Mouse (Mus musculus) C2C12 (cell line): ENCODE results near the gene Zg16. TPM values are rescaled to one million over a fixed set of nuclear protein-coding genes. Genes with fewer than 3 reads are reported as not detected.

Source experiments
- H3K27me3 ChIP-seq: one replicate; pipeline ENCODE4 v1.6.1; 2011; ENCODE audit not compliant: control insufficient read depth, insufficient read depth, insufficient read length
- H3K36me3 ChIP-seq: one replicate; pipeline ENCODE4 v1.6.1; 2011; ENCODE audit not compliant: control insufficient read depth, insufficient read depth
- H3K4me3 ChIP-seq: one replicate; pipeline ENCODE4 v1.5.1; 2011; ENCODE audit warnings: mild to moderate bottlenecking, control low read depth; ENCODE audit not compliant: poor library complexity, insufficient read depth, severe bottlenecking
- H3K79me2 ChIP-seq: one replicate; pipeline ENCODE4 v1.6.1; 2011; ENCODE audit not compliant: control insufficient read depth, insufficient read depth
- H3K79me3 ChIP-seq: one replicate; pipeline ENCODE4 v1.6.1; 2011; ENCODE audit warnings: low read depth, control low read depth
- H3ac ChIP-seq: one replicate; pipeline ENCODE3; 2011; ENCODE audit warnings: low read depth; ENCODE audit not compliant: control insufficient read depth, insufficient read length
- CEBPB ChIP-seq: IDR thresholded peaks from one replicate; pipeline ENCODE4 v1.6.1; 2011; ENCODE audit warnings: low read depth, mild to moderate bottlenecking, control low read depth, moderate library complexity
- CTCF ChIP-seq: IDR thresholded peaks from one replicate; pipeline ENCODE4 v1.5.1; 2011; ENCODE audit not compliant: control insufficient read depth, insufficient read depth, insufficient read length
- FOSL1 ChIP-seq: IDR thresholded peaks from one replicate; pipeline ENCODE4 v1.8.0; 2011; ENCODE audit warnings: mild to moderate bottlenecking, low read length; ENCODE audit not compliant: poor library complexity, insufficient read depth, severe bottlenecking
- MAX ChIP-seq: IDR thresholded peaks from one replicate; pipeline ENCODE4 v1.6.1; 2011; ENCODE audit warnings: mild to moderate bottlenecking, control low read depth
- MYOD1 ChIP-seq: IDR thresholded peaks from one replicate; pipeline ENCODE4 v1.6.1; 2011; ENCODE audit warnings: low read depth; ENCODE audit not compliant: control insufficient read depth, insufficient read length
- MYOG ChIP-seq: IDR thresholded peaks from one replicate; pipeline ENCODE4 v1.6.1; 2011; ENCODE audit not compliant: control insufficient read depth, insufficient read length; ENCODE audit errors: extremely low read depth
- USF1 ChIP-seq: IDR thresholded peaks from one replicate; pipeline ENCODE4 v1.6.1; 2011; ENCODE audit warnings: low read depth, mild to moderate bottlenecking, control low read depth, moderate library complexity
- polyA plus RNA-seq: library from polyadenylated mRNA; unstranded; fragments of >200 nt; fragmentation: generic; extraction: Trizol; gene quantifications from one replicate; pipeline ENCODE4 v1.2.1, GENCODE M21; 2012; ENCODE audit warnings: missing spikeins

Zg16 gene
- polyA plus RNA-seq, 1 experiment: not detected

DNA sequence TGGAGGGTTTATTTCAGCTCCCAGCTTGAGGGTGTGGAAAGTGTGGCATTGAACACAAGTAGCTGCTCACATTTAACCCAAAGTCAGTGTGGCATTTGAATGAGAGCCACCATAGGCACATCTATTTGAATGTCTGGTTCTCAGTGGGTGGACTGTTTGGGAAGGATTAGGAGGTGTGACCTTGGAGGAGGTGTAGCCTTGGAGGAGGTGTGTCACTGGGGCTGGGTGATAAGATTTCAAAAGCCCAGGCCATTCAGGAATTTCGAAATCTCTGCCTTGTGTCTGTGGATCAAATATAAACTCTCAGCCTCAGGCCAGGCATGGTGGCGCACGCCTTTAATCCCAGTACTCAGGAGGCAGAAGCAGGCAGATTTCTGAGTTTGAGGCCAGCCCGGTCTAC lies 11.8 kb upstream of the Zg16 start:
- Histone ChIP-seq H3K4me3 (no peak overlapping the region), H3K36me3 (no peaks in the 10 kb centered on the region), H3ac (no peak overlapping the region), H3K79me3 (no peaks in the 10 kb centered on the region), H3K27me3 (no peaks in the 10 kb centered on the region), H3K79me2 (no peaks in the 10 kb centered on the region)
- TF ChIP-seq MAX (no peak), USF1 (no peak), CEBPB (no peak), CTCF (no peak), FOSL1 (no peak)

- Histone ChIP-seq H3ac (no peak overlapping the region), H3K79me3 (no peaks in the 10 kb centered on the region), H3K79me2 (peaks cover 2% of the 10 kb centered on the region), H3K27me3 (no peaks in the 10 kb centered on the region), H3K36me3 (peaks cover 2% of the 10 kb centered on the region), H3K4me3 (no peak overlapping the region)
- TF ChIP-seq MYOG: no peak
- TF ChIP-seq MYOD1: no peak
- no peak for TF ChIP-seq MAX
- TF ChIP-seq CTCF: no peak
- no peak for TF ChIP-seq CEBPB
- no peak for TF ChIP-seq FOSL1
- no peak for TF ChIP-seq USF1
Measured at GRCm38 (mm10) chr7:127098521-127098920, 11.4 kb upstream of the Zg16 start.

DNA sequence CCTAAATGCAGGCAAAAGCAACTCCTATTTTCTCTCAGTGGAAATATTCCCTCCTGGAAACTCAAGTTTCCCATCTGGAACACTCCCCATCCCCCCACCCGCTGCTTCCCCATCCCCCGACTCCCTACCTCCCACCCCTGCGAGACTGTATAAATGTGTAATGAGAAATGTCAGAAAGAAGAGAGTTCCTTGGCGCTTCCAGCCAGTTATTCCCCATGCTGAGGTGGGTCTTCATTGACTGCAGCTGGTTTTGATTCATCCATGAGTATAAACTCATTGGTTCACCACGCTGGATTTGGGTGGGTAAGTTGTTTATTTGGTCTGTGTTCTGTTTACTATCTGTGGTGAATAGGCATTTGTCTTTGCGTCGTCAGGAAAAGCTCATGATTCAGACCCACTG lies 9.3 kb upstream of the Zg16 start:
- Histone ChIP-seq H3K27me3 (no peaks in the 10 kb centered on the region), H3K4me3 (no peak overlapping the region), H3ac (no peak overlapping the region), H3K79me2 (peaks cover 23% of the 10 kb centered on the region), H3K36me3 (peaks cover 14% of the 10 kb centered on the region), H3K79me3 (peaks cover 14% of the 10 kb centered on the region)
- TF ChIP-seq USF1 (no peak), CEBPB (no peak), MYOD1 (no peak), CTCF (no peak), FOSL1 (no peak), MYOG (no peak), MAX (no peak)

- H3K79me2 ChIP-seq: peaks cover 26% of the 10 kb centered on the region
- H3K36me3 ChIP-seq: peaks cover 14% of the 10 kb centered on the region
- peaks cover 14% of the 10 kb centered on the region for H3K79me3 ChIP-seq
- no peak overlapping the region for H3ac ChIP-seq
- H3K4me3 ChIP-seq: no peak overlapping the region
- H3K27me3 ChIP-seq: no peaks in the 10 kb centered on the region
- no peak for TF ChIP-seq CEBPB
- TF ChIP-seq MYOD1: no peak
- no peak for TF ChIP-seq MAX
- no peak for TF ChIP-seq USF1
- TF ChIP-seq FOSL1: no peak
- no peak for TF ChIP-seq CTCF
- TF ChIP-seq MYOG: no peak
Measured at GRCm38 (mm10) chr7:127093914-127094313, 6.8 kb upstream of the Zg16 start.

GRCm38 (mm10) chr7:127091114-127091896 lies 4.2 kb upstream of the Zg16 start, which contains the start of gene AI467606:
Gene AI467606, plus strand, starts transcription at chr7:127091359.
- Histone ChIP-seq H3K27me3 (no peaks in the 10 kb centered on the region), H3ac (peak within 1 kb of the TSS; percentile 76), H3K79me3 (peaks cover 14% of the 10 kb centered on the region), H3K36me3 (peaks cover 14% of the 10 kb centered on the region), H3K79me2 (peaks cover 26% of the 10 kb centered on the region), H3K4me3 (peak within 1 kb of the TSS; percentile 63)
- TF ChIP-seq MYOD1 (peak; percentile 96), CTCF (no peak)
